Mouse (Mus musculus): Measurements from ENCODE around the gene Cfap73. TPM values are rescaled to one million over a fixed set of nuclear protein-coding genes. Genes with fewer than 3 reads are reported as not detected.

The Cfap73 gene
- polyA plus RNA-seq, 1 experiment from 2014 or later, result not detected

GRCm38 (mm10) chr5:120652915-120653701 lies 19.1 kb upstream of the Cfap73 start:
- WGBS (ENCODE audit: missing documents), result 85% methylated on average over 18 of the region's 28 CpGs
- H3K36me3 ChIP-seq (ENCODE audit: inconsistent target), result no peaks in the 10 kb centered on the region
- H3K27ac ChIP-seq, result no peak overlapping the region
- no peak overlapping the region for H3K4me3 ChIP-seq (ENCODE audit: inconsistent target)
- H3K79me2 ChIP-seq (ENCODE audit: inconsistent target), result no peaks in the 10 kb centered on the region

GRCm38 (mm10) chr5:120651230-120651629 lies 17.2 kb upstream of the Cfap73 start:
- no peaks in the 10 kb centered on the region for H3K79me2 ChIP-seq (ENCODE audit: inconsistent target)
- no peak overlapping the region for H3K4me3 ChIP-seq (ENCODE audit: inconsistent target)
- no peak overlapping the region for H3K27ac ChIP-seq
- H3K36me3 ChIP-seq (ENCODE audit: inconsistent target), result no peaks in the 10 kb centered on the region
- WGBS (ENCODE audit: missing documents), result 88% methylated on average over 5 of the region's 5 CpGs

GRCm38 (mm10) chr5:120649938-120650337 lies 15.9 kb upstream of the Cfap73 start:
- Histone ChIP-seq H3K4me3 (ENCODE audit: inconsistent target) (no peak overlapping the region), H3K27ac (no peak overlapping the region), H3K79me2 (ENCODE audit: inconsistent target) (no peaks in the 10 kb centered on the region), H3K36me3 (ENCODE audit: inconsistent target) (no peaks in the 10 kb centered on the region)
- WGBS (ENCODE audit: missing documents), result 29% methylated on average over 13 of the region's 13 CpGs

- Histone ChIP-seq H3K36me3 (ENCODE audit: inconsistent target) (no peaks in the 10 kb centered on the region), H3K79me2 (ENCODE audit: inconsistent target) (no peaks in the 10 kb centered on the region), H3K4me3 (ENCODE audit: inconsistent target) (no peak overlapping the region), H3K27ac (no peak overlapping the region)
- WGBS (ENCODE audit: missing documents), result 7% methylated on average over 21 of the region's 21 CpGs
Observed at GRCm38 (mm10) chr5:120649374-120649933, 15.4 kb upstream of the Cfap73 start.

GRCm38 (mm10) chr5:120648569-120649373 lies 14.7 kb upstream of the Cfap73 start, which contains the start of gene Rasal1:
TSS of gene Rasal1 (plus strand) at chr5:120648812.
- no peaks in the 10 kb centered on the region for H3K36me3 ChIP-seq (ENCODE audit: inconsistent target)
- H3K27ac ChIP-seq, result no peak within 1 kb of the TSS
- no peaks in the 10 kb centered on the region for H3K79me2 ChIP-seq (ENCODE audit: inconsistent target)
- H3K4me3 ChIP-seq (ENCODE audit: inconsistent target), result peak within 1 kb of the TSS; percentile 10; the same call in 1 of the 2 replicates
- WGBS (ENCODE audit: missing documents), result 2% methylated on average over 53 of the region's 53 CpGs

- Histone ChIP-seq H3K79me2 (ENCODE audit: inconsistent target) (no peaks in the 10 kb centered on the region), H3K36me3 (ENCODE audit: inconsistent target) (no peaks in the 10 kb centered on the region), H3K27ac (no peak overlapping the region), H3K4me3 (ENCODE audit: inconsistent target) (peak overlapping the region; percentile 10; the same call in 1 of the 2 replicates)
- WGBS (ENCODE audit: missing documents), result 8% methylated on average over 12 of the region's 12 CpGs
Observed at GRCm38 (mm10) chr5:120647814-120648491, 13.9 kb upstream of the Cfap73 start.

- H3K4me3 ChIP-seq (ENCODE audit: inconsistent target), result no peak overlapping the region
- H3K79me2 ChIP-seq (ENCODE audit: inconsistent target), result no peaks in the 10 kb centered on the region
- 67% methylated on average over 4 of the region's 4 CpGs for WGBS (ENCODE audit: missing documents)
- H3K27ac ChIP-seq, result no peak overlapping the region
- no peaks in the 10 kb centered on the region for H3K36me3 ChIP-seq (ENCODE audit: inconsistent target)
Observed at GRCm38 (mm10) chr5:120647361-120647760, 13.3 kb upstream of the Cfap73 start.

- no peaks in the 10 kb centered on the region for H3K79me2 ChIP-seq (ENCODE audit: inconsistent target)
Observed at GRCm38 (mm10) chr5:120645851-120646250, 11.8 kb upstream of the Cfap73 start.

GRCm38 (mm10) chr5:120644227-120644626 lies 10.2 kb upstream of the Cfap73 start:
- WGBS (ENCODE audit: missing documents), result 15% methylated on average over 3 of the region's 3 CpGs
- no peaks in the 10 kb centered on the region for H3K79me2 ChIP-seq (ENCODE audit: inconsistent target)
- H3K36me3 ChIP-seq (ENCODE audit: inconsistent target), result no peaks in the 10 kb centered on the region
- no peak overlapping the region for H3K27ac ChIP-seq
- no peak overlapping the region for H3K4me3 ChIP-seq (ENCODE audit: inconsistent target)

More at GRCm38 (mm10) chr5:120645851-120646250, 11.8 kb upstream of the Cfap73 start:
- Histone ChIP-seq H3K4me3 (ENCODE audit: inconsistent target) (no peak overlapping the region), H3K36me3 (ENCODE audit: inconsistent target) (no peaks in the 10 kb centered on the region), H3K27ac (no peak overlapping the region)
- WGBS (ENCODE audit: missing documents), result 14% methylated on average over 6 of the region's 6 CpGs

- Histone ChIP-seq H3K79me2 (ENCODE audit: inconsistent target) (no peaks in the 10 kb centered on the region), H3K36me3 (ENCODE audit: inconsistent target) (no peaks in the 10 kb centered on the region), H3K4me3 (ENCODE audit: inconsistent target) (no peak overlapping the region), H3K27ac (no peak overlapping the region)
- 5% methylated on average over 14 of the region's 14 CpGs for WGBS (ENCODE audit: missing documents)
Observed at GRCm38 (mm10) chr5:120643365-120644085, 9.5 kb upstream of the Cfap73 start.

GRCm38 (mm10) chr5:120640094-120640493 lies 6.1 kb upstream of the Cfap73 start:
- H3K36me3 ChIP-seq (ENCODE audit: inconsistent target), result no peaks in the 10 kb centered on the region
- no peak overlapping the region for H3K27ac ChIP-seq
- H3K4me3 ChIP-seq (ENCODE audit: inconsistent target), result no peak overlapping the region
- H3K79me2 ChIP-seq (ENCODE audit: inconsistent target), result no peaks in the 10 kb centered on the region
- WGBS (ENCODE audit: missing documents), result 97% methylated on average over 7 of the region's 7 CpGs

GRCm38 (mm10) chr5:120635633-120636032 lies 1.6 kb upstream of the Cfap73 start:
- no peaks in the 10 kb centered on the region for H3K79me2 ChIP-seq (ENCODE audit: inconsistent target)
- H3K4me3 ChIP-seq (ENCODE audit: inconsistent target), result no peak overlapping the region
- H3K36me3 ChIP-seq (ENCODE audit: inconsistent target), result no peaks in the 10 kb centered on the region
- no peak overlapping the region for H3K27ac ChIP-seq
- WGBS (ENCODE audit: missing documents), result 98% methylated on average over 5 of the region's 5 CpGs

GRCm38 (mm10) chr5:120634860-120635259 lies 825 bp upstream of the Cfap73 start:
- no peaks in the 10 kb centered on the region for H3K36me3 ChIP-seq (ENCODE audit: inconsistent target)
- no peak overlapping the region for H3K27ac ChIP-seq
- WGBS (ENCODE audit: missing documents), result 44% methylated on average over 5 of the region's 5 CpGs
- no peak overlapping the region for H3K4me3 ChIP-seq (ENCODE audit: inconsistent target)
- no peaks in the 10 kb centered on the region for H3K79me2 ChIP-seq (ENCODE audit: inconsistent target)

- peaks cover 8% of the 10 kb centered on the region; the same call in 1 of the 2 replicates for H3K36me3 ChIP-seq (ENCODE audit: inconsistent target)
- no peak overlapping the region for H3K4me3 ChIP-seq (ENCODE audit: inconsistent target)
- H3K79me2 ChIP-seq (ENCODE audit: inconsistent target), result no peaks in the 10 kb centered on the region
- 91% methylated on average over 5 of the region's 5 CpGs for WGBS (ENCODE audit: missing documents)
- no peak overlapping the region for H3K27ac ChIP-seq
Observed at GRCm38 (mm10) chr5:120631892-120632291, 2.1 kb downstream of the Cfap73 start.
